Mouse (Mus musculus) layer of hippocampus, adult 6 months (tissue): Measurements from ENCODE around the gene St8sia2. TPM values are rescaled to one million over a fixed set of nuclear protein-coding genes. Genes with fewer than 3 reads are reported as not detected.

Experiments used
- long read RNA-seq, 2 experiments: library from polyadenylated mRNA; unstranded; transcript quantifications; one replicate each; pipeline ENCODE4 v2.0.0; 2019 to 2020
- polyA plus RNA-seq: library from polyadenylated mRNA; unstranded; fragments of <200 nt; fragmentation: Nextera tagmentation; gene quantifications from 2 replicates; pipeline ENCODE4 v1.2.3, GENCODE M21; 2021

The St8sia2 gene
- polyA plus RNA-seq = 1.0 and 1.1 TPM in 2 replicates
- long read RNA-seq, experiment 1, full-length matches to known transcripts = 1 of 2 reads
- long read RNA-seq, experiment 1, partial matches to known transcripts = 1 of 2 reads
- long read RNA-seq, experiment 1, other reads (novel, unspliced or antisense) = 0 of 2 reads
- long read RNA-seq, experiment 2, full-length matches to known transcripts = 4 of 4 reads
- long read RNA-seq, experiment 2, partial matches to known transcripts = 0 of 4 reads
- long read RNA-seq, experiment 2, other reads (novel, unspliced or antisense) = 0 of 4 reads

DNA sequence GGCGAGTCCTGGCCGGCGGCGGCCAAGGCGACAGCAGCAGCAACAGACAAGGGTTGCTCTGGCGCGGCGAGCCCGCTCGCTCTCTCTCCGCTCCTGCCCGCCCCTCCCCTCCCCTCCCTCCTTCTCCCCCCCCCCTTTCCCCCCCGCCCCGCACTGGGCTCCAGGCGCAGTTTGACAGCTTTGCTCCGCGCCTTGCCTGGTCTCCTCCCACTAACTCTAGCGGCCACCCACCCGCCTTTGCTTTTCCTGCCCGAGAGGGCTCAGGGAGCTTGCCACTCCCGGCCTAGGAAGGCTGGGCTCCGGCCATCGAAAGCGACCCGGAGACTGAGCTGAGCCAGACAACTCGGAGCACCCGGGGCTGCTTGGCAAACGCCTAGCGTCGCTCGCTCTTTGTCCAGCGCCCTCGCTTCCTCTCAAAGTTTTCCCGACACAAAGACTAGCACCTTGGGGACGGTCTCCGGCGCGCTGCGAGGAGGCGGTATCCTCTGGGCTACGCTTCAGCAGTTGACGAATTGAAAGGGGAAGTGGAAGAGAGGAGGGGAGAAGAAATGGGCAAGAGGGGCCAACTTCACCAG lies at the start of gene St8sia2:
St8sia2 (minus strand) TSS at position 90 of the 575 bp plus-strand sequence.

